Mouse (Mus musculus) kidney, postnatal 4 days (tissue): ENCODE measurements at regions not wholly inside any gene's neighbourhood (a gene's known extent, or its start where the extent isn't known, plus 50 kb on each side); places are given as distances from the start of the nearest gene placed in this dataset.
A peak's percentile ranks its signal among the peaks of the same experiment; 100 is the strongest.

Experiments used
- DNase-seq, 2 experiments: peaks; one replicate each; pipeline ENCODE4 v3.0.0; 2021; ENCODE audit warnings: mixed read lengths in 2 of 2

- no peak for DNase-seq
These were observed 134.6 kb downstream of the Sh2d4b start for GRCm38 (mm10) chr14:40758441-40758840.

DNA sequence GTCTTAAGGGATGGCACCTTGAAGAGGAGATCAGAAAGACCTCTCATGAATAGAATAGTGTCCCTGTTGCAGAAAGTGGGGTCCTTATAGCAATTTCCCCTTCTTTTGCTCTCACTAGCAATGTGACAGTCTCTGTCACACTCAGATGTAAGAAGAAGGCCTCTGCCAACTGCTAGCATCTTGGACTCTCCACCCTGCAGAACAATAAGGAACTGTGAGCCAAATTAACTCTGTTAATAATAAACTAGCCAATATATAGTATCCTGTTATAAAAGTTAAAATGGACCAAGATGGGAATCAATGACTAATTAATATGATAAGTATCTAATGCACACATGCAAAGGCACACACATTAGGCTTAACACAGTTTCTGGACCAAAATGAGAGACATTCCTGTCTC lies 152.5 kb downstream of the Sh2d4b start:
- no peak for DNase-seq

DNA sequence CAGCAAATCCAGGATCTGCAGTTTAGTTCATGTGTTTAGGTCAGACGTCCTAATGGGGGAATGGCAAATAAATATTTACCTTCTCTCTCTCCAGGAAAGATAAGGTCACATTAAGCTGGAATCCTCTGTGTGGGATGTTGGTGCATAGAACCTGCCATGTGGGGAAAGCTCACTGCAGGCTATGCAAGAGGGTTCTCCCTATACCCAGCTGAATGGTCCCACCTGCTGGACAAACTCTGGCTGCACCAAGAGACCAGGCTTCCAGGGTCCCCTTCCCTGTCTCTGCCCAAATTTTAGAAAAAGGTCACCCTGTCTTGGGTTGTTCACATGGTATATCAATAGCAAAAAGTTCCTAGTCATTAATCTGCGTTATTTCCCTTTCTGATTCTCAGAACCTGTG lies 161.2 kb downstream of the Sh2d4b start:
- peak; percentile 70 to 74 for DNase-seq

DNA sequence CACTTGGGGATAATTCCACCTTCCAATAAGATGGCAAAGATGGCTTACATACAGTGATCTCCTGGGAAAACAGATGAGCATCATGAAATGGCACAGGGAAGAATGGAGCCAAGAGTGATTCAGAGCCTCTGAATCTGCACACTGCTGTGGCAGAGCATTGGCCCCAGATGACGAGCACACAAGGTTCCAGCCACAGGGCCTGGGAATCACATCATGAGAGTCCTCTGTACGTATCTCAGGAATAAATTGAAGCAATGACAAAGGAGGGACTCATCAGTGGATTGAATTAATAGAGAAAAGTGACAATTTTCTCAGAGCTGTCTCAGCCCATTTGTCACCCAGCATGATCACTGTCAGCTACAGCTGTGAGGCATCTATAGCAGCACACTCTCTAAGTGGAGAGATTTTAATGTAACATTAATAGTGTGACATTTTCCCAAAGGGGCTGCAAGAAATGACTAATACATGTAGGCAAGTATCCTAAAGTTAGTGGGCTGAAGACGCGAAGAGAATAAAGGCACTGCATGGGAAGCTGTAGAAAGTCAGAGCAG lies 184.0 kb downstream of the Sh2d4b start:
- no peak for DNase-seq

- no peak for DNase-seq
These were observed 185.6 kb downstream of the Sh2d4b start for GRCm38 (mm10) chr14:40707419-40707818.

DNA sequence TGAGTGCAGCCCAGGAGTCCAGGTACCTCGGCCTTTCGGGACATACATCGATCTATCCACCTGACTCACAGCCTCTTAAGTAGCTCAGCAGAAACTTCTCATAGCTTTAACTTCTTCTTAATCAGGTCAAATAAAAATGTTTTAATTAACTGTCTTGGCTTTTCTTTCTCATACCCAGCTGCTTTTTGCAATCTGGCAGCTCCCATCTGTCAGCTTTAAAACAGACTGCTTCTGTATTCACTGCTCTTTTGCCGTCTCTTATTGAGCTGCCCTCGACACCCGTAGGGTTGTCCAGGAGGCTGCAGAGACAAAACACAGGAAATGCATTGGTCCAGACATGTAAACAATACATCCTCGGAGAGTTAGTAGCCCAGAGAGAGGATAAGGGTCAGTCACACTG lies 189.6 kb downstream of the Sh2d4b start:
- no peak for DNase-seq

DNA sequence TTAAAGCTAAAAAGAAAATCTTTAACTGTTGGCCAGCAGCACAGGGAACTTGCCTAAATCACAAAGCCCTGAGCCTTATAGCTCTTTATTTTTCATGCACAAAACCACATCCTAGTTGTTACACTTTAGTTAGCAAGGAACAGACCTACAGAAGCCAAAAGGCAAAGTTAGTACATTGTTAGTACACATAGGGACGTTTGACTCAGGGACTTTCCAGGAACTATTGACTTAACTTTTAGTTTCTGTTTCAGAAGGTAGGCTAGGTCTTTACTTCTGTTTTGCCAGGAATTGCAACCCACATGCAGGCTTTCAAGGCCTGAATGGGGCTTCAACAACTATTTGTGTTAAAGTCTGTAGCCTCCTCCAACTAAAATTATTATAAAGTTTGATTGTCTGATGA lies 211.4 kb downstream of the Sh2d4b start:
- no peak for DNase-seq

DNA sequence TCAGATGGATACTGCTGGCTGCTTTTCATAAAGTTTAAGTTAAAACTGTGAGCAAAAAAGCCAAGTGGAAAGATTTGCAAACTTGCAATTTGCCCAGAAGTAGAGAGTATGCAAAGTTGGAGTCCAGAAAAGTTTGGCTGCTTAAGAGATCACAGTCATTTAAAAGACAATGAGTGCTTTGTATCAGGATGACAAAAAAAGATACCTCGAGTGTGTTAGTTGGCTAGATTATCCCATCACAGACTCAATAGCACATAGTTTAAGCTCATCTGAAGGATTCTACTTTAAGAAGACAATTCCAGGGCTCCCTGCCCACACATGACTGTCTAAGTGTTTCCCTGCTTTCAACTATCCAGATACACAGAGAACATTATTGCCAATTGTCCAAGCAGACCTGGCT lies 239.5 kb downstream of the Sh2d4b start:
- no peak for DNase-seq
